Mouse (Mus musculus): ENCODE measurements around the gene Nat14. TPM values are rescaled to one million over a fixed set of nuclear protein-coding genes. Genes with fewer than 3 reads are reported as not detected.

Nat14 gene
- polyA plus RNA-seq, 1 experiment from 2014 or later, result 3.1 TPM

DNA sequence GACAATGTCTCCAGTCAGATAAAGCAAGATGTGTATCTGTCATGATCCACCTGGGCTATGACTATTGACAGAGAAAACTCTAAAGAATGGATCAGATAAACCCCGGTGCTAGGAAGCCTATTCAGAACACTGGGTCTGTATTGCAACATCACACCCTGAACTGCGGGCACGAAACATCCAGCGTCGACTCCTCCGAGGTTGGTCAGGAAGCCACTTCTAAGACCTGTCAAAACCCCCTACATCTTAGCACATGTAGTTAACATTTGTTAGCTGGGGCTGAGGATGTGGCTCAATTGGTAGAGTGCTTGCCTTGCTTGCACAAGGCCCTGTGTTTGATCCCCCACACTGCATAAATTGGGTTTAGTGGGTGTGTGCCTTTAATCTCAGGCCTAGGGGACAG is 26.6 kb downstream of the Nat14 start:
- 60% methylated on average over 6 of the region's 6 CpGs for WGBS
- no peak overlapping the region for H3K27ac ChIP-seq (ENCODE audit: low read depth, low read length)
- H3K27me3 ChIP-seq (ENCODE audit: control insufficient read depth, insufficient read depth, low read length), result no peaks in the 10 kb centered on the region
- H3K36me3 ChIP-seq (ENCODE audit: control insufficient read depth, insufficient read depth, low read length), result no peaks in the 10 kb centered on the region
- ATAC-seq (ENCODE audit: low FRiP score, low TSS enrichment), result no peak
- H3K9ac ChIP-seq (ENCODE audit: low read depth, low read length), result no peak overlapping the region
- H3K4me3 ChIP-seq (ENCODE audit: low read length), result no peak overlapping the region
- H3K9me3 ChIP-seq (ENCODE audit: control insufficient read depth, low read length), result no peaks in the 10 kb centered on the region
- no peak overlapping the region for H3K4me2 ChIP-seq (replicated peaks; ENCODE audit: low read depth, low read length)
- H3K4me1 ChIP-seq (ENCODE audit: control insufficient read depth, insufficient read depth, low read length), result no peaks in the 10 kb centered on the region

DNA sequence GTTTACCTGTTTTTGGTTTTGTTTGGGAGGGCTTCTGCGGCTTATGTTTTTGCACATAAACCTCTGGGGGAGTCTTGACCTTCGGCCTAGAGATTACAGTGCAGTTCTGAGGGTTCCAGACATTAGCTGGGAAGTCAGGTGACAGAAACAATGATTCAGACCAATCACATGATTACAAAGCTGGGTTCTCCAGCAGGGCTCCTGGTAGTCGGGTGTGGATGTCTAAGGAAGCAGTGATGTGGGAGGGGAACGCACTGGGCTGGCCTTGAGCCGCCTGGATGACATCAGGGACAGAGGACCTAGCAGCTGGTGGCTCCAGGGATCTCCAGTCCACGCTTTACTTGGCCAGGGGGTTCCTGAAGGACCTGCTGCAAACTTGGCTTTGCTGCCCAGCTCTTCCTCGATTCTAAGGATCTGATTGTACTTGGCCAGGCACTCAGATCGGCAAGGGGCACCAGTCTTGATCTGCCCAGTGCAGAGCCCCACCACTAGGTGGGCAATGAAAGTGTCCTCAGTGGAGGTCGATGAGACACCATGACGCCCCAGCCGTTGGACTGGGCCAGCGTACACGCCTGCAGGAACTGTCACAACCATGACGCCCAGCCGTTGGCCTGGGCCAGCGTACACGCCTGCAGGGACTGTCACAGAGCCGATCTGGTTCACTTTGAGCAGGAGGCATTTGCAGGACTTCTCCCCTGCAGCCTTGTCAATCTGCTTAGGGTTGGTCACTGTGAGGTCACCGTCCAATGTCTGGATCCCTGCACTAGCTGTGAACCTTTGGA is 28.9 kb downstream of the Nat14 start:
- no peaks in the 10 kb centered on the region for H3K27me3 ChIP-seq (ENCODE audit: control insufficient read depth, insufficient read depth, low read length)
- ATAC-seq (ENCODE audit: low FRiP score, low TSS enrichment), result no peak
- no peaks in the 10 kb centered on the region for H3K9me3 ChIP-seq (ENCODE audit: control insufficient read depth, low read length)
- WGBS, result 83% methylated on average over 19 of the region's 19 CpGs
- H3K36me3 ChIP-seq (ENCODE audit: control insufficient read depth, insufficient read depth, low read length), result no peaks in the 10 kb centered on the region
- H3K9ac ChIP-seq (ENCODE audit: low read depth, low read length), result no peak overlapping the region
- H3K27ac ChIP-seq (ENCODE audit: low read depth, low read length), result no peak overlapping the region
- H3K4me3 ChIP-seq (ENCODE audit: low read length), result no peak overlapping the region
- H3K4me2 ChIP-seq (replicated peaks; ENCODE audit: low read depth, low read length), result no peak overlapping the region
- no peaks in the 10 kb centered on the region for H3K4me1 ChIP-seq (ENCODE audit: control insufficient read depth, insufficient read depth, low read length)

DNA sequence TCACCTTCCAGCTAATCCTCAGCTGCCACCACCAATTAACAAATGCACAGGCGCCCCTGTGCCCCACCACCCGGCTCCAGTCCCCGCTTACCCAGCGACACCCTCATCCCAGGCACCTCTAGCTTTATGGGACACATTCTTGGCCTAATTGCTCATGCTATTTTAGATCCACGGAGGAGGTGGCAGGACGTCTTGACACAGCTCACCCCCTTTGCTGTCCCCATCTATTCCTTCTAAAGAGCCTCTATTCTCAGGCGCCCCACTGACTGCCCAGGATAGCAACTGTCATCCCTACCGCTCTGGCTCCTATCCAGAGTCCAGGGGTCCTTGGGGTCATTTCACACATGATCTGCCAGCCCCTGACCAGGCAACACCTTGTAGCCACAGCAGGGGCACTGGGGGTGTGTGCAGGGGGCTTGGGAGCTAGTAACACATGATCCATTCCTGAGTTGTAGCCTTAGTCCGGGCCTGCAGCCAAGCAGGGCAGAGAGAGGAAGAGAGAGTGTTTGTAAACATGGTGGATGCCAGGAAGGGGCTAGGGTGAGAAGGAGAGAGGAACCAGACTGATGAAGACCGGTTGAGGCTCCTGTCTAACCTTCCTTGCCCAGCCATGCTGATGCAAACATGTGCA is 32.1 kb downstream of the Nat14 start:
- Histone ChIP-seq H3K4me1 (ENCODE audit: control insufficient read depth, insufficient read depth, low read length) (no peaks in the 10 kb centered on the region), H3K4me3 (ENCODE audit: low read length) (no peak overlapping the region), H3K36me3 (ENCODE audit: control insufficient read depth, insufficient read depth, low read length) (no peaks in the 10 kb centered on the region), H3K9ac (ENCODE audit: low read depth, low read length) (no peak overlapping the region), H3K4me2 (replicated peaks; ENCODE audit: low read depth, low read length) (no peak overlapping the region), H3K9me3 (ENCODE audit: control insufficient read depth, low read length) (no peaks in the 10 kb centered on the region), H3K27ac (ENCODE audit: low read depth, low read length) (no peak overlapping the region), H3K27me3 (ENCODE audit: control insufficient read depth, insufficient read depth, low read length) (no peaks in the 10 kb centered on the region)
- no peak for ATAC-seq (ENCODE audit: low FRiP score, low TSS enrichment)
- WGBS, result 18% methylated on average over 10 of the region's 10 CpGs

DNA sequence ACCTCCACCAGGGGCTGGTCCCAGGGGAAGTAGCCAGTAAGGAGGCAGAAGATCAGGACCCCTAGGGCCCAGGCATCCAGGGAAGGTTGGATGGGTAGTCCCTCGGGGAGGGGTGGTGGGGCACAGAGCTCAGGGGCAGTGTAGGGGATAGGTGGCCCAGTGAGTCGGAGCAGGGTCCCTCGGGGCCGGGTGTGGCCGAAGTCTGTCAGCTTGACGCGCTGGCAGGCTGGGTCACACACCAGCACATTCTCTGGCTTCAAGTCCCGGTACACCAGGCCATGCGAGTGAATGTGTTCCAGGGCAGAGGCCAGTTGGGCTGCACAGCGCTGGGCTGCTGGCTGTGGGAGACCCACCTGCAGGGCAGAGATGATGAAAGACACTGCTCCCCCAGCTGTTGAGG is 35.5 kb downstream of the Nat14 start:
- 77% methylated on average over 10 of the region's 10 CpGs for WGBS
- Histone ChIP-seq H3K27ac (ENCODE audit: low read depth, low read length) (no peak overlapping the region), H3K9ac (ENCODE audit: low read depth, low read length) (no peak overlapping the region), H3K4me1 (ENCODE audit: control insufficient read depth, insufficient read depth, low read length) (no peaks in the 10 kb centered on the region), H3K9me3 (ENCODE audit: control insufficient read depth, low read length) (no peaks in the 10 kb centered on the region), H3K27me3 (ENCODE audit: control insufficient read depth, insufficient read depth, low read length) (no peaks in the 10 kb centered on the region), H3K4me2 (replicated peaks; ENCODE audit: low read depth, low read length) (no peak overlapping the region), H3K4me3 (ENCODE audit: low read length) (no peak overlapping the region), H3K36me3 (ENCODE audit: control insufficient read depth, insufficient read depth, low read length) (no peaks in the 10 kb centered on the region)
- ATAC-seq (ENCODE audit: low FRiP score, low TSS enrichment), result no peak

DNA sequence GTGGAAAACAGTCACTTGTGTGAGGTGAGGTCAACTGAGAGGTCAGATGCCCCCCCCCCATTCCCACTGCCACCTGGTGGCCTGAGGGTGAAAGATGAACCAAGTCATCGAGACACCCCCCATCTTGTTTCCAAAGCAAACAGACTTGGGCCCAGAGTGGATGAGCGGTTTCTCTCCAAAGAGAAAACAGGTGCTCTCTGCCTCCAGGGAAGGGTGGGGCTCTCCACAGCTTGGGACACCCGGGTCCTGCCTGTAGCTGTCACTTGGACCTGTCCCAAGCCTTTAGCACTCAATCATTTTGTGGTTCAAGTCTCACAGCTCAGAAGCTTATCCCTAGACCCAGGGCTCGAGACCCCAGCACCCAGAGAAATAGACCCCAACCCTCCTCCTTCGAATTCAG is 41.7 kb downstream of the Nat14 start:
- Histone ChIP-seq H3K4me1 (ENCODE audit: control insufficient read depth, insufficient read depth, low read length) (no peaks in the 10 kb centered on the region), H3K4me2 (replicated peaks; ENCODE audit: low read depth, low read length) (no peak overlapping the region), H3K9ac (ENCODE audit: low read depth, low read length) (no peak overlapping the region), H3K36me3 (ENCODE audit: control insufficient read depth, insufficient read depth, low read length) (no peaks in the 10 kb centered on the region), H3K9me3 (ENCODE audit: control insufficient read depth, low read length) (no peaks in the 10 kb centered on the region), H3K27me3 (ENCODE audit: control insufficient read depth, insufficient read depth, low read length) (no peaks in the 10 kb centered on the region; the same call in 1 of the 2 replicates), H3K27ac (ENCODE audit: low read depth, low read length) (no peak overlapping the region), H3K4me3 (ENCODE audit: low read length) (no peak overlapping the region)
- 68% methylated on average over 5 of the region's 5 CpGs for WGBS
- ATAC-seq (ENCODE audit: low FRiP score, low TSS enrichment), result no peak

DNA sequence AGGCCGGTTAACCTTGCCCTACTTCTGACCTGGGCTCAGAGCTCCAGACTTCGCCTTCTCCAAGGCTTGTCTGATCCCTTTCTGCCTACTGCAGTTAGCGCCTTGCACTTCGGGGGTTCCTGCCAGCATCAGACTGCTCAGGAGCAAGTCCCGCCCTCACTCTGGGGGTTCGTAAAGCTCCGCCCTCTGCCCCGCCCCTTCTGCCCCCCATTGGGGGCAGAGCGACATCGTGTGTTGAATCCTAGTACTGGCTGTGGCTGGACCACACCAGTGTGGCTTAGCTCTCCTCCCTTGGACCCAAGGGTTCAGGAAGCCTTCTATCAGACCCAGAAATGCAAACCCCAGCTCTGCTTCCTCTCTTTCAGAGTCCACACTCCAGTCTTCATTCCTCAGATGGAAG is 42.4 kb downstream of the Nat14 start, which contains the start of gene Sbk2:
Sbk2 (minus strand) TSS at position 135 of the 400 bp plus-strand sequence.
- H3K27ac ChIP-seq (ENCODE audit: low read depth, low read length), result no peak within 1 kb of the TSS
- no peaks in the 10 kb centered on the region for H3K4me1 ChIP-seq (ENCODE audit: control insufficient read depth, insufficient read depth, low read length)
- WGBS, result 5% methylated on average over 10 of the region's 10 CpGs
- no peaks in the 10 kb centered on the region for H3K9me3 ChIP-seq (ENCODE audit: control insufficient read depth, low read length)
- H3K36me3 ChIP-seq (ENCODE audit: control insufficient read depth, insufficient read depth, low read length), result no peaks in the 10 kb centered on the region
- no peaks in the 10 kb centered on the region; the same call in 1 of the 2 replicates for H3K27me3 ChIP-seq (ENCODE audit: control insufficient read depth, insufficient read depth, low read length)
- peak; percentile 92 for ATAC-seq (ENCODE audit: low FRiP score, low TSS enrichment)
- no peak within 1 kb of the TSS for H3K9ac ChIP-seq (ENCODE audit: low read depth, low read length)
- no peak within 1 kb of the TSS for H3K4me3 ChIP-seq (ENCODE audit: low read length)
- H3K4me2 ChIP-seq (replicated peaks; ENCODE audit: low read depth, low read length), result no peak within 1 kb of the TSS

DNA sequence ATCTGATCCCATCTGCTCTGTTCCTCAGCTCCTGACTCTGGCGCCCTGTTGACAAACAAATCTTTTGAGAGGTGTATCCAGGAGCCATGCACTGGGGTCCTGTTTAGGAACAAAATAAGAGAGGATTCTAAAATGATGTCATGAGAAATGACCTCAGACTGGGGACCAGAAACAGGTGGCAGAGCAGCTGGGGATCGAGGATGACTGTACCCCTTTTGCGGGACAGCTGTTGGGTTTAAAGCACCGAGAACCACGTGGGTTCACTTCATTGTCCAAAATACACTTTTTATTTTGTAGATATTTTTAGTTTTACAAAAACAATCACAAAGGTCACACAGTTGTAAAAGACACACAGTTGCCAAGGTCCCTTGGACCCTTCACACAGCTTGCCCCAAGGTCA is 43.2 kb downstream of the Nat14 start:
- H3K27me3 ChIP-seq (ENCODE audit: control insufficient read depth, insufficient read depth, low read length), result no peaks in the 10 kb centered on the region; the same call in 1 of the 2 replicates
- H3K9me3 ChIP-seq (ENCODE audit: control insufficient read depth, low read length), result no peaks in the 10 kb centered on the region
- H3K4me2 ChIP-seq (replicated peaks; ENCODE audit: low read depth, low read length), result no peak overlapping the region
- H3K9ac ChIP-seq (ENCODE audit: low read depth, low read length), result no peak overlapping the region
- H3K4me3 ChIP-seq (ENCODE audit: low read length), result no peak overlapping the region
- ATAC-seq (ENCODE audit: low FRiP score, low TSS enrichment), result no peak
- H3K36me3 ChIP-seq (ENCODE audit: control insufficient read depth, insufficient read depth, low read length), result no peaks in the 10 kb centered on the region
- 82% methylated on average over 5 of the region's 5 CpGs for WGBS
- H3K4me1 ChIP-seq (ENCODE audit: control insufficient read depth, insufficient read depth, low read length), result no peaks in the 10 kb centered on the region
- H3K27ac ChIP-seq (ENCODE audit: low read depth, low read length), result no peak overlapping the region

DNA sequence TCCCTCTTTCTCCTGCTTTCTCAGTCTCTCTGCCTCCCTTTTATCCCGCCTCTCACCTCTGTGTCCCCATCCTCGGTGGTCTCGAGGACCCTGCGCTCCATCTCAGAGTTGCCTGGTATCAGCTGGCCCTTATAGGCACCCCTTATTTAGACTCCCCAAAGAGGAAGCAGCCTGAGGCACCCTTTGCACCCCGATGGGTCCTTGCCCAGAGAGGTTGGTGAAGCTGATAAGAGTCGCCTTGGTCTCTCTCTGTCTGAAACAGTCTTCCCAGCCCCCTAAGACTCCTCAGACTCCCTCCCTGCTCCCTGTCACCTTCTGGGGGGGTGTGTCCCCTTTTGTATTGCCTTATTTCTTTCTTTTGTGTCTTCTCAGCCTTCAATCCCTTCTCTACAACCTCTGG is 49.2 kb downstream of the Nat14 start, which contains the start of gene Sbk3:
Sbk3 (minus strand) TSS at position 101 of the 400 bp plus-strand sequence.
- ATAC-seq (ENCODE audit: low FRiP score, low TSS enrichment), result no peak
- Histone ChIP-seq H3K4me2 (replicated peaks; ENCODE audit: low read depth, low read length) (no peak within 1 kb of the TSS), H3K4me3 (ENCODE audit: low read length) (no peak within 1 kb of the TSS), H3K27me3 (ENCODE audit: control insufficient read depth, insufficient read depth, low read length) (no peaks in the 10 kb centered on the region; the same call in 1 of the 2 replicates), H3K36me3 (ENCODE audit: control insufficient read depth, insufficient read depth, low read length) (no peaks in the 10 kb centered on the region), H3K9ac (ENCODE audit: low read depth, low read length) (no peak within 1 kb of the TSS), H3K9me3 (ENCODE audit: control insufficient read depth, low read length) (no peaks in the 10 kb centered on the region), H3K4me1 (ENCODE audit: control insufficient read depth, insufficient read depth, low read length) (no peaks in the 10 kb centered on the region), H3K27ac (ENCODE audit: low read depth, low read length) (no peak within 1 kb of the TSS)
- WGBS, result 52% methylated on average over 6 of the region's 6 CpGs

DNA sequence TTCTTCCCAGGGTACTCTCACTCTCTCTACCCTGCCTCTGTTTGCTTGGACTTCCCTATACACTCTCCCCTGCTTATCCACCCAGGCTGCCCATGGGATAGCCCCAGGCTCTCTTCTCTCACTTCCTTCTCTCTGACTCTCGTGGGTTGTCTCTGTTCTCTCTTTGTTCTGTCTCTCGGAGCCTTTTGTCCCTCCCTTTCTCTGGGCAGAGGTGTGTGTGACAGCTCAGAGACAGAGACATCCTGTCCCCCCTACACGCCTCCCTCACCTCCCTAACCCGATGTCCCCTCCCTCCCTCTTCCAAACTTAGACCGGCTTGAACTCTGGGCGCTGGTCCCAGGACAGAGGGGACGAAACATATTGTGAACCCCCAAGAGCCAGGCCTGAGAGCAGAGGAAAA is 49.9 kb downstream of the Nat14 start:
- no peaks in the 10 kb centered on the region for H3K27me3 ChIP-seq (ENCODE audit: control insufficient read depth, insufficient read depth, low read length)
- no peak for ATAC-seq (ENCODE audit: low FRiP score, low TSS enrichment)
- no peak overlapping the region for H3K27ac ChIP-seq (ENCODE audit: low read depth, low read length)
- H3K36me3 ChIP-seq (ENCODE audit: control insufficient read depth, insufficient read depth, low read length), result no peaks in the 10 kb centered on the region
- no peak overlapping the region for H3K4me2 ChIP-seq (replicated peaks; ENCODE audit: low read depth, low read length)
- H3K9ac ChIP-seq (ENCODE audit: low read depth, low read length), result no peak overlapping the region
- WGBS, result 15% methylated on average over 7 of the region's 7 CpGs
- H3K9me3 ChIP-seq (ENCODE audit: control insufficient read depth, low read length), result peaks cover under 1% of the 10 kb centered on the region; the same call in 1 of the 2 replicates
- H3K4me1 ChIP-seq (ENCODE audit: control insufficient read depth, insufficient read depth, low read length), result no peaks in the 10 kb centered on the region
- H3K4me3 ChIP-seq (ENCODE audit: low read length), result no peak overlapping the region
